Mouse (Mus musculus): ENCODE measurements at regions not wholly inside any gene's neighbourhood (a gene's known extent, or its start where the extent isn't known, plus 50 kb on each side); places are given as distances from the start of the nearest gene placed in this dataset.

DNA sequence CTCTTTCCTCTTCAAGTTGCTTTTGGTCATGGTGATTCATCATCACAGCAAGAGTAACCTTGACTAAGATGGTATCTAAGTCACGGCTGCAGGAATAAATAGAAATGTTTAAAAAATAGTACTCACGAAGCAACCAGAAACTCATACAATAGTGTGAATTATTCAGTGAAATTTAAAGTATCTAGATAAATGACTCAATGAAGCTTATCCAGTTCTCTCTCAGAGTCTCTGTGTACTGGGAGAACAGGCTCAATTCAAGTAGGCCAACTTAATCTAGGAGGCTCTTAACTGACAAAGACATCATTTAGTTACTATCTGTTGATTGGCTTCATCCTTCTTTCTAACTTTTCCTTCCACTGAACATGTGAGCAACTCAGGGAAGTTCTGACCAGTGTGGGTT lies 175.5 kb upstream of the Pcdh15 start:
- DNase-seq: no peak
- intact Hi-C loops (cut with DNase I): no loop called here

DNA sequence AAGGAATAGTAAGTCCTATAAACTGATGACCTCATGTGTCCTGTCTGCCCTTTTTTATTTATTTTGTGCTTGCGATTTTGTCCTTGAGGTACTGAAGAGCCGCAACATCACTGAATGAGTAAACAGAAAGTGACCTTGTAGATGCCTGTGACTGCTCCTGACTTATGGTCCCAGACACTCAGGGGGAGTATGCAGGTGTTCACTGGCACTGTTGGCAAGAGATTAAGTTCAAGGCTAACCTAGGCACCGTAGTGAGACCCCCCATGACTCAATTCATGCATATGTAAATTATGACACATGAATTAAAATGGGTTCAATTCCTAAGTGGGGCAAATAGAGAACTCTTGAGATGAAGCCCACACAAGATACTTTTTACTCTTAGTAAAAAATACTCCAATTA lies 142.2 kb upstream of the Pcdh15 start:
- intact Hi-C loops (cut with DNase I): no loop called here
- DNase-seq: no peak

DNA sequence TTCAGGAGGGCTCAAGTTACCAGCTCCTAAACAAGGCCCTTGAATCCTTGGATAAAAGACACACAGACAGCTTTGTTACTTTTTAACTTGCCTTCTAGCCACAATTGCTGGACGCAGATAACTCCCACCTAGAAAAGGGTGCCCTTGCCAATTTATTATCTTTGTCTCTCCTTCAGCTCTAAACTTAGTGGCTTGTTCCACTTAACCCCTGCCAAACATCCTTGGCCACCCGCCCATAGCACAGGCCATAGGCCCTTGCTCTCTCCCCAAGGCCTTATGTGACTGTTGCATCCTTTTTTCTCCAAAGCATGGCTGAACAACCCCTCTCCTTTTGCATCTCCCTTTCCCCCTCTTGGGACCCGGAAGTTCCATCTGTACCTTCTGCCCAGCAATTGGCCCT lies 139.1 kb upstream of the Pcdh15 start:
- peak in 1 of 2 experiments; percentile 1 for DNase-seq
- intact Hi-C loops (cut with DNase I): no loop called here

- intact Hi-C loops (cut with DNase I): no loop called here
- DNase-seq: no peak
These were observed 117.8 kb upstream of the Pcdh15 start for GRCm38 (mm10) chr10:72981359-72981758.

GRCm38 (mm10) chr10:72988355-72988754 lies 110.8 kb upstream of the Pcdh15 start:
- DNase-seq: no peak
- intact Hi-C loops (cut with DNase I): no loop called here

GRCm38 (mm10) chr10:73010897-73011296 lies 88.2 kb upstream of the Pcdh15 start:
- intact Hi-C loops (cut with DNase I): no loop called here
- DNase-seq: no peak

DNA sequence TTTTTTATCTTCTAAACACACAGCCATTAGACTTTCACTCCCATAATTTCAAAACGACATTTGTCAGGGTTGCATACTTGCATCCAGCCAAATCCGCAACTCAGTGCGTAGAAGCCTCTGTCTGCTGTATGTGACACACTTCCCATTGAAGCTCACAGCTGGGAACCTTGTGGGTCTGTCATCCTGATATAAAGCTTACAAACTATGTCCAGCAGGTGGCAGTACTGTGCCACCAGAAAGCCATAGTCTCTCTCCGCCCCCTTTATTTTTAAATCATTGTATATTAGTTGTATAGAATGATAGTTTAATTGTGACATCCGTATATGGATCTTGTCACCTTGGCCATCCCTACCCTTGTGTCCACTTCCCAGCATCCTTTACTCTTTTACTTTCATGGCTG lies 87.3 kb upstream of the Pcdh15 start:
- intact Hi-C loops (cut with DNase I): no loop called here
- no peak for DNase-seq

GRCm38 (mm10) chr10:73037476-73037875 lies 61.7 kb upstream of the Pcdh15 start:
- intact Hi-C loops (cut with DNase I): no loop called here
- DNase-seq: no peak

DNA sequence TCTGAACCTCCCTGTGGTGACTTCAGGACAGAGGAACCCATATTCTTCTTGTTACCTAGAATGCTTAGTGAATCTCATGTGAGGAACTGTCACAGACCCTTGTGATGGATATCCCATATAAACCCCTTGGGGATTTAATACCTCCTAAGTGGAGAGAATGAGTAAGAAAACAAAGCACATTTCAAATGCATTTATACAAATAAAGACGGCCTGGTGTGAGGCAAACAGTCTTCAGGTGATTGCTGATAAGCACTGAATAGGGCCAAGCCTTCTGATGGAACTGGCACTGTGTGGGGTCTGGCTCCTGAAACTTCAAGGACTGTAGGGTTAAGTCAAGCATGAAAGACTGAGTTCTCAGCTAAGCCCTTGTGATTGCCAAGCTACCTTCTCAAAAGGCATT lies 59.6 kb upstream of the Pcdh15 start:
- no peak for DNase-seq
- intact Hi-C loops (cut with DNase I): no loop called here

Measured in heart, postnatal 14 days (tissue).